Mouse (Mus musculus) limb, embryonic 12.5 days (tissue): ENCODE measurements around the gene Coq3. TPM values are rescaled to one million over a fixed set of nuclear protein-coding genes. Genes with fewer than 3 reads are reported as not detected.

Experiments used
- ATAC-seq: fragments of 200-750 bp; cut with Nextera tagmentation; 2 replicates; pipeline ENCODE4 v1.8.0; 2017; ENCODE audit warnings: low read depth, moderate TSS enrichment; ENCODE audit not compliant: insufficient number of reproducible peaks, insufficient read depth, low FRiP score, low TSS enrichment
- H3K27ac ChIP-seq: fragments of 300-500 bp; sonication (generic); 2 replicates; pipeline ENCODE4 v1.5.1; 2016; ENCODE audit warnings: mild to moderate bottlenecking, moderate library complexity
- H3K27me3 ChIP-seq: fragments of 300-500 bp; sonication (generic); 2 replicates; pipeline ENCODE4 v1.6.1; 2016; ENCODE audit warnings: mild to moderate bottlenecking, moderate library complexity
- H3K36me3 ChIP-seq: fragments of 300-500 bp; sonication (generic); 2 replicates; pipeline ENCODE4 v1.6.1; 2016; ENCODE audit warnings: mild to moderate bottlenecking, moderate library complexity
- H3K4me1 ChIP-seq: fragments of 300-500 bp; sonication (generic); replicated peaks from 2 replicates; pipeline ENCODE4 v1.6.1; 2016
- H3K4me2 ChIP-seq: fragments of 300-500 bp; sonication (generic); 2 replicates; pipeline ENCODE4 v1.6.1; 2016; ENCODE audit warnings: mild to moderate bottlenecking, moderate library complexity
- H3K4me3 ChIP-seq: fragments of 300-500 bp; sonication (generic); replicated peaks from 2 replicates; pipeline ENCODE4 v1.5.1; 2016; ENCODE audit warnings: mild to moderate bottlenecking
- H3K9ac ChIP-seq: fragments of 300-500 bp; sonication (generic); replicated peaks from 2 replicates; pipeline ENCODE4 v1.6.1; 2016; ENCODE audit warnings: mild to moderate bottlenecking, moderate library complexity
- H3K9me3 ChIP-seq: fragments of 300-500 bp; sonication (generic); 2 replicates; pipeline ENCODE4 v1.6.1; 2016; ENCODE audit warnings: mild to moderate bottlenecking, moderate library complexity
- WGBS: fragments of 180-500 bp; shearing (Covaris S2); methylation state at CpG from one replicate; pipeline ENCODE4 v1.1.7; 2016; 5-methylcytosine and 5-hydroxymethylcytosine counted together
- polyA plus RNA-seq: library from polyadenylated mRNA; unstranded; fragments of >200 nt; fragmentation: Nextera tagmentation; extraction: Ambion mirVana; gene quantifications from 2 replicates; pipeline ENCODE4 v1.2.1, GENCODE M21; 2016

Gene Coq3
- polyA plus RNA-seq, 1 experiment from 2014 or later: 14.0 TPM

GRCm38 (mm10) chr4:21931772-21932630 is 52.5 kb downstream of the Coq3 start:
- 0 out of 2 replicates have a peak, but pooled peaks have one; percentile 56 for ATAC-seq
- no peaks in the 10 kb centered on the region for H3K9me3 ChIP-seq
- H3K9ac ChIP-seq: peak overlapping the region; percentile 97
- H3K4me3 ChIP-seq: peak overlapping the region; percentile 76
- peaks cover 10% of the 10 kb centered on the region for H3K4me1 ChIP-seq
- WGBS: 12% methylated on average over 23 of the region's 23 CpGs
- H3K27ac ChIP-seq: peak overlapping the region; percentile 87
- no peaks in the 10 kb centered on the region for H3K27me3 ChIP-seq
- peaks cover 9% of the 10 kb centered on the region; the same call in 1 of the 2 replicates for H3K36me3 ChIP-seq
- peak overlapping the region; percentile 73 for H3K4me2 ChIP-seq

DNA sequence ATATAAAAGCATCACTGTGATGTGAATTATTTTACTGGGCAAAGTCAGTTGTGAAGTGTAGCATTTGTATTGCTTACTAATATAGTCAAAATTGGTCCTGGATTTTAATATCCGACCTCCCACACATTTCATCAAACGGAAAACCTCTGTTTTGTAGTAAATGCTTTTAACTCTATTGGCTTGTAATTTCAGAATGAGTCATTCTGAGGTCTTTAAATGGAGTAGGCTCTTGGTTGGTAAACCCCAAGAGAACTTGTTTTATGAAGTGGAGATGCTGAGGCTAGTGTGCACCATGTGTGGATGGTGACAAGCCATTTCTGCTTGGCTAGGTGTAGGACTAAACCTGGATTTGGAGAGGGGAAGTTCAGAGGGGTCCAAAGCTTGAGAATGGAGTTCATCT is 55.9 kb downstream of the Coq3 start:
- Histone ChIP-seq H3K9me3 (no peaks in the 10 kb centered on the region), H3K4me2 (no peak overlapping the region), H3K36me3 (peaks cover 9% of the 10 kb centered on the region; the same call in 1 of the 2 replicates), H3K4me1 (peaks cover 10% of the 10 kb centered on the region), H3K27ac (no peak overlapping the region), H3K9ac (no peak overlapping the region), H3K27me3 (no peaks in the 10 kb centered on the region), H3K4me3 (no peak overlapping the region)
- ATAC-seq: no peak
- 86% methylated on average over 2 of the region's 2 CpGs for WGBS

- H3K4me1 ChIP-seq: peaks cover 10% of the 10 kb centered on the region
- H3K9ac ChIP-seq: no peak overlapping the region
- H3K4me2 ChIP-seq: no peak overlapping the region
- H3K27me3 ChIP-seq: no peaks in the 10 kb centered on the region
- peaks cover 9% of the 10 kb centered on the region; the same call in 1 of the 2 replicates for H3K36me3 ChIP-seq
- 92% methylated on average over 9 of the region's 9 CpGs for WGBS
- no peak overlapping the region for H3K27ac ChIP-seq
- H3K4me3 ChIP-seq: no peak overlapping the region
- no peaks in the 10 kb centered on the region for H3K9me3 ChIP-seq
- ATAC-seq: no peak
These were observed 57.0 kb downstream of the Coq3 start for GRCm38 (mm10) chr4:21936424-21936823.

DNA sequence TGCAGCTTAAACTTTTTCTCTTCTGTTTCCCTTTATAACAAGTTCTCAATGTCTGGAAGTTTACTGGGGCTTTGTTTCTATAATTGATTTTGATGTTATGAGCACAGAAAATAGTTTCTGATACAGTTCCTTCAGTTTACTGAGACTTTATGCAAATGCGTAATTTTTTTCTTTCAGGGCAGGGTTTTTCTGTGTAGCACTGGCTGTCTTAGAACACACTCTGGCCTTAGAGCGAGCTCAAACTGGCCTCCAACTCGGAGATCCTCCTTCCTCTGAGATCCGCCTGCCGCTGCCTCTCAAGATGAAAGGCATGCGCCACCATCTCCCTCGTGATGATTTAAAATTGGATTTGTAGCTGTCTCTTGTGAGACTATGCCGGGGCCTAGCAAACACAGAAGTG is 58.4 kb downstream of the Coq3 start:
- Histone ChIP-seq H3K27ac (no peak overlapping the region), H3K4me3 (no peak overlapping the region), H3K4me1 (peaks cover 3% of the 10 kb centered on the region; the same call in 1 of the 2 replicates), H3K4me2 (no peak overlapping the region), H3K9ac (no peak overlapping the region), H3K27me3 (no peaks in the 10 kb centered on the region), H3K9me3 (no peaks in the 10 kb centered on the region), H3K36me3 (peaks cover 13% of the 10 kb centered on the region; the same call in 1 of the 2 replicates)
- WGBS: 90% methylated on average over 8 of the region's 8 CpGs
- no peak for ATAC-seq

DNA sequence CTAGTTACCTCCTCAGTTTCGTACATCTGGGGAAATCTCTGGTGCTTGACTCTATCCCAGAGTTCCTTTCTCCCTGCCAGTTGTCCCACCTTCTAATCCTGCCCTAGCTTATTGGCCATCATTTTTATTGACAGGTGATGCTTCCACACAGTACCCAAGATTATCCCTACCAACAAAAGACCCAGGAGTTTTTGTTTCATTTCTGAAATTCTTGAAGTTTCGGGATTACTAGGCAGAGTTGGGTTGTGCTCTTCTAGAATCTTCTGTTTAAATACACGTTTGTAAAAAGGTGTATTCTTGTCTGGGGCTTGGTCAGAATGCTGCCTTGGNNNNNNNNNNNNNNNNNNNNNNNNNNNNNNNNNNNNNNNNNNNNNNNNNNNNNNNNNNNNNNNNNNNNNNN is 65.2 kb downstream of the Coq3 start:
- H3K4me1 ChIP-seq: no peaks in the 10 kb centered on the region
- H3K27ac ChIP-seq: no peak overlapping the region

GRCm38 (mm10) chr4:21951444-21951843 is 72.0 kb downstream of the Coq3 start:
- Histone ChIP-seq H3K27me3 (no peaks in the 10 kb centered on the region), H3K9me3 (no peaks in the 10 kb centered on the region), H3K27ac (no peak overlapping the region), H3K4me3 (no peak overlapping the region), H3K9ac (no peak overlapping the region), H3K4me1 (no peaks in the 10 kb centered on the region), H3K4me2 (no peak overlapping the region), H3K36me3 (peaks cover 26% of the 10 kb centered on the region; the same call in 1 of the 2 replicates)
- 56% methylated on average over 6 of the region's 6 CpGs for whole genome bisulfite sequencing
- no peak for ATAC-seq

More for the DNA sequence above, 65.2 kb downstream of the Coq3 start:
- no peak for ATAC-seq
- WGBS: 85% methylated on average over 3 of the region's 3 CpGs
- Histone ChIP-seq H3K36me3 (peaks cover 43% of the 10 kb centered on the region; the same call in 1 of the 2 replicates), H3K4me2 (no peak overlapping the region), H3K9ac (no peak overlapping the region), H3K9me3 (no peaks in the 10 kb centered on the region), H3K4me3 (no peak overlapping the region), H3K27me3 (no peaks in the 10 kb centered on the region)

GRCm38 (mm10) chr4:21952255-21952654 is 72.8 kb downstream of the Coq3 start:
- H3K9ac ChIP-seq: no peak overlapping the region
- WGBS: 72% methylated on average over 2 of the region's 2 CpGs
- no peaks in the 10 kb centered on the region for H3K27me3 ChIP-seq
- no peaks in the 10 kb centered on the region for H3K4me1 ChIP-seq
- no peak overlapping the region for H3K27ac ChIP-seq
- ATAC-seq: no peak
- H3K4me2 ChIP-seq: no peak overlapping the region
- no peak overlapping the region for H3K4me3 ChIP-seq
- H3K9me3 ChIP-seq: no peaks in the 10 kb centered on the region
- peaks cover 26% of the 10 kb centered on the region; the same call in 1 of the 2 replicates for H3K36me3 ChIP-seq

DNA sequence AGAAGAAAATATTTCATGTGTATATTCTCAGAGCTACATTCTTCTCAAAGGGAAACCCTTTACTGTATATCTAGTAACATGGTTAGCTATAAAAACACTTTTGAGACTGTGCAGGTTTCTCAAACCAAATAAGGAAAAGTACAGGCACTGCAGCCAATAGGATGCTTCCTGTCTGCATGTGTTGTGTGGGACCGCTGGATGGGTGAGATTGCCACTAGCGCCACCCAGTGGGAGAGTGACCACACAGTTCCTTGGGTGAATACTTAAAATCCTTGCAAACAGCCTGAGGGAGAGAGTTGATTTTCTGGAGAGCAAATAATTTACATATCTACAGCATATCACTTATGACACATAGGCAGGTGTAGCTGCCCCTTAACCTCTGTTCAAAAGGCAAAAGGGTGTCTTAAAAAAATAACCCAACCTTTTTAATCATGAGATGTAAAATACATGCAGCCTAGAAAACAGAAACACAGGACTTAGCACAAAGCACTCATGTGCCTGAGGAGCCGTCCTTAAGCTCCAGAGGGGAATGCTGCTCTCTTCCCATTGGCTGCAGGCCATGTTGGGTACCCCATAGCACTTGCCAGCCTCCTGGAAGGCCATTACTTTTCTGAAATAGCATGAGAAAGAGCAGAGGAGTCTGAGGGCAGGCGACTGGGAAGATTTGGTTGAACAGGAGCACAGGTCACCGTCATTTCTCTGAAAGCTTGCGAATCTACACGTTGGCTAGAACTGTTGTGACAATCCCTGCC is 78.3 kb downstream of the Coq3 start:
- Histone ChIP-seq H3K27me3 (no peaks in the 10 kb centered on the region), H3K9me3 (no peaks in the 10 kb centered on the region), H3K27ac (no peak overlapping the region), H3K4me2 (no peak overlapping the region), H3K9ac (no peak overlapping the region), H3K36me3 (peaks cover 39% of the 10 kb centered on the region), H3K4me1 (no peaks in the 10 kb centered on the region), H3K4me3 (no peak overlapping the region)
- 63% methylated on average over 7 of the region's 7 CpGs for WGBS
- peak; percentile 47; the same call in 1 of the 2 replicates for ATAC-seq

Other genes starting within 250 kb of the Coq3 start
- not detected in 2 replicates for gene Prdm13, start 193.7 kb upstream of the Coq3 start, polyA plus RNA-seq
- 43.5 and 45.8 TPM in 2 replicates for gene Ccnc, start 152.0 kb upstream of the Coq3 start, polyA plus RNA-seq
- gene Usp45, start 112.5 kb upstream of the Coq3 start, polyA plus RNA-seq: 11.8 and 13.4 TPM in 2 replicates
- 8.8 and 9.8 TPM in 2 replicates for gene Tstd3, start 112.5 kb upstream of the Coq3 start, polyA plus RNA-seq
- 216 and 217 TPM in 2 replicates for gene Pnisr, start 32.1 kb upstream of the Coq3 start, polyA plus RNA-seq
- gene Faxc, start 51.7 kb downstream of the Coq3 start, polyA plus RNA-seq: 11.6 and 14.5 TPM in 2 replicates